Mouse (Mus musculus) hematopoietic stem cell, adult 5-6 weeks (primary cell): Measurements from ENCODE around the gene Pla2g3. TPM values are rescaled to one million over a fixed set of nuclear protein-coding genes. Genes with fewer than 3 reads are reported as not detected.

Source experiments
- ATAC-seq, 2 experiments: fragments of 125-278 bp in 1 of 2; replicated peaks in 1 of 2; 2 replicates each; pipeline ENCODE4 v1.8.0; 2016 to 2017; ENCODE audit warnings: inconsistent platforms in 2 of 2, mild to moderate bottlenecking in 2 of 2, moderate number of reproducible peaks in 2 of 2, low read depth in 1 of 2, moderate TSS enrichment in 1 of 2; ENCODE audit not compliant: low FRiP score in 2 of 2, poor library complexity in 2 of 2, severe bottlenecking in 2 of 2, insufficient read depth in 1 of 2, low TSS enrichment in 1 of 2
- total RNA-seq: library from RNA; stranded (forward); fragments of 172-1452, 232-1000 nt; gene quantifications from 2 replicates; pipeline ENCODE4 v1.2.3, GENCODE M21; 2017

Pla2g3 gene
- total RNA-seq, 1 experiment from 2014 or later, result not detected

- no peak for ATAC-seq
Measured at GRCm38 (mm10) chr11:3515637-3516036, 27.6 kb downstream of the Pla2g3 start.

- no peak for ATAC-seq
Measured at GRCm38 (mm10) chr11:3516121-3516520, 28.0 kb downstream of the Pla2g3 start.

- ATAC-seq, result peak; percentile 65; a peak in 3 of 4 replicates
Measured at GRCm38 (mm10) chr11:3516859-3517845, 29.1 kb downstream of the Pla2g3 start.

GRCm38 (mm10) chr11:3517846-3518732 lies 30.0 kb downstream of the Pla2g3 start:
- no peak for ATAC-seq

- no peak for ATAC-seq
Measured at GRCm38 (mm10) chr11:3519051-3519726, 31.1 kb downstream of the Pla2g3 start.

- ATAC-seq, result no peak
Measured at GRCm38 (mm10) chr11:3519756-3520398, 31.8 kb downstream of the Pla2g3 start.

- ATAC-seq, result no peak
Measured at GRCm38 (mm10) chr11:3520919-3521318, 32.8 kb downstream of the Pla2g3 start.

- no peak for ATAC-seq
Measured at GRCm38 (mm10) chr11:3521339-3522224, 33.5 kb downstream of the Pla2g3 start.

- ATAC-seq, result no peak
Measured at GRCm38 (mm10) chr11:3522285-3523000, 34.4 kb downstream of the Pla2g3 start.

GRCm38 (mm10) chr11:3523840-3524582 lies 35.9 kb downstream of the Pla2g3 start:
- ATAC-seq, result no peak

GRCm38 (mm10) chr11:3525560-3525959 lies 37.5 kb downstream of the Pla2g3 start:
- no peak for ATAC-seq

- no peak for ATAC-seq
Measured at GRCm38 (mm10) chr11:3526207-3526606, 38.1 kb downstream of the Pla2g3 start.

GRCm38 (mm10) chr11:3526979-3527738 lies 39.1 kb downstream of the Pla2g3 start:
- ATAC-seq, result no peak

GRCm38 (mm10) chr11:3527766-3528165 lies 39.7 kb downstream of the Pla2g3 start:
- ATAC-seq, result no peak
